Comparison of ENCODE assay signal across 13 mouse cellular contexts in the genomic region with DNA sequence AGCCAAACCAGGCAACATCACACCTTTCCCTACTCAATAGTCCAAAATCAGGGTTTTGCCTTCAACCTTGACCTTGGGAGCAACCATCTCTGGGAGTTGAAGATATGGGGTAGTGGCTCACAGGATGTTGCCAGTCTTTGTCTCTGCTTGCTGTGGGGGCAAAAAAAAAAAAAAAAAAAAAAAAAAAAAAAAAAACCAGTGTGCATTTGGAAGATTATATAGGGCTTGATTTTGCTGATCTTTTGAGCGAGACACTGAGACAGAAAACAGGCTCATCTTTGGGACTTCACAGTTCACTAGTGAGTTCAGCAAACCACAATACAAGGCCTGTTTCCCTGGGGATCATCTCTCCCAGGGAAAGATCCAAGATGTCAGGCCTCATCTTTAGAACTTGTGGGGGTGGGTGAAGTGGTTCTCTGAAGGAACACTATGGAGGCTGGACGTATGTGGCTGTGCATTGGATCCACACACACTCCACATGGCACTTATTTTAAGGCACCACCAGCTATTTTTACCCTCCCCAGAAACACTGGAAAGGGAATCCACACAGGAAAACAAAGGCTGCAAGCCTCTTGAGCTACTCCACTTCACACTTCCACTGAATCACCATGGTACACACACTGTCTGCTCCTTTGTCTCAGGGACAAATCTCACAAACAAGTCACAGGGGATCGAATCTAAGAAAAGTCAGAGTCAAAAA.
DNase-seq lines count a peak whose midpoint lies in the region; ATAC-seq and TF ChIP-seq lines count a peak whose summit lies in the region.
"Had no signal": no experiment of that assay in that cellular context is flagged by ENCODE, and none has a peak within 500 bp of the region (broad histone marks: within the 10 kb centered on the region; RNA-seq: fewer than 3 reads in every experiment).

No protein-coding gene starts in this region.

- WGBS in heart, postnatal 0 days: 49% methylated on average over 3 of the region's 3 CpGs
- WGBS in lung, postnatal 0 days: 67% methylated on average over 3 of the region's 3 CpGs
- WGBS in embryonic facial prominence, embryonic 11.5 days: 70% methylated on average over 3 of the region's 3 CpGs
- 78% methylated on average over 3 of the region's 3 CpGs for WGBS in stomach, embryonic 15.5 days

- no peak overlapping the region for H3K9ac ChIP-seq in heart, postnatal 0 days (replicated peaks; ENCODE audit: low read depth, low read length)
- H3K9ac ChIP-seq in lung, postnatal 0 days (replicated peaks; ENCODE audit: low read depth): no peak overlapping the region
- no peak overlapping the region for H3K9ac ChIP-seq in embryonic facial prominence, embryonic 11.5 days (replicated peaks; ENCODE audit: low read length)
- no peak overlapping the region for H3K9ac ChIP-seq in stomach, embryonic 15.5 days

- no peak for TF ChIP-seq CTCF in heart, postnatal 0 days (IDR thresholded peaks at IDR 0.05; ENCODE audit: low read depth)
- TF ChIP-seq CTCF in lung, postnatal 0 days (IDR thresholded peaks at IDR 0.05): no peak

- intact Hi-C loops in heart, postnatal 10 days (cut with DNase I): loop anchor here (10.0 kb wide), 1 partner anchor 535 kb away; no protein-coding TSS in a partner anchor

- DNase-seq in heart, postnatal 0 days (ENCODE audit: low spot score): no peak
- DNase-seq in heart, postnatal 10 days: no peak
- no peak for DNase-seq in lung, postnatal 0 days (ENCODE audit: low spot score)
- DNase-seq in lung, postnatal 25 days (ENCODE audit: low spot score): no peak
- no peak for DNase-seq in embryonic facial prominence, embryonic 11.5 days (ENCODE audit: low spot score)
- no peak for DNase-seq in urinary bladder, adult 2 months (ENCODE audit: low spot score)
- DNase-seq: cerebellum, adult 9-10 months; gastrocnemius, postnatal 14 days; layer of hippocampus, adult 9-11 months had no signal

- no peaks in the 10 kb centered on the region for H3K27me3 ChIP-seq in heart, postnatal 0 days (ENCODE audit: control insufficient read depth, insufficient read depth, low read length)
- no peaks in the 10 kb centered on the region for H3K27me3 ChIP-seq in lung, postnatal 0 days (replicated peaks; ENCODE audit: insufficient read depth, low read length)
- no peaks in the 10 kb centered on the region for H3K27me3 ChIP-seq in embryonic facial prominence, embryonic 11.5 days (ENCODE audit: control insufficient read depth, insufficient read depth, low read length)
- no peaks in the 10 kb centered on the region for H3K27me3 ChIP-seq in stomach, embryonic 15.5 days (replicated peaks)
- H3K27me3 ChIP-seq: megakaryocyte, embryonic 14.5 days had no signal

- no peak for TF ChIP-seq EP300 in heart, postnatal 0 days (IDR thresholded peaks at IDR 0.05; ENCODE audit: low read depth)
- no peak for TF ChIP-seq EP300 in lung, postnatal 0 days (IDR thresholded peaks at IDR 0.05)

- no peak overlapping the region for H3K4me3 ChIP-seq in heart, postnatal 0 days (ENCODE audit: low read depth, low read length)
- H3K4me3 ChIP-seq in lung, postnatal 0 days (ENCODE audit: low read depth, low read length): no peak overlapping the region
- no peak overlapping the region for H3K4me3 ChIP-seq in embryonic facial prominence, embryonic 11.5 days (ENCODE audit: low read depth, low read length)
- H3K4me3 ChIP-seq in stomach, embryonic 15.5 days (replicated peaks): no peak overlapping the region

- no peak overlapping the region for H3K4me2 ChIP-seq in heart, postnatal 0 days (ENCODE audit: low read depth, low read length)
- H3K4me2 ChIP-seq in lung, postnatal 0 days (replicated peaks; ENCODE audit: low read depth, low read length): no peak overlapping the region
- H3K4me2 ChIP-seq in embryonic facial prominence, embryonic 11.5 days (ENCODE audit: low read depth, low read length): no peak overlapping the region
- H3K4me2 ChIP-seq in stomach, embryonic 15.5 days: no peak overlapping the region
- H3K4me2 ChIP-seq: liver, embryonic 11.5 days had no signal

- no peaks in the 10 kb centered on the region for H3K9me3 ChIP-seq in heart, postnatal 0 days (replicated peaks; ENCODE audit: control insufficient read depth, low read length)
- no peaks in the 10 kb centered on the region for H3K9me3 ChIP-seq in lung, postnatal 0 days (ENCODE audit: low read length)
- H3K9me3 ChIP-seq in embryonic facial prominence, embryonic 11.5 days (replicated peaks; ENCODE audit: control insufficient read depth, low read length): no peaks in the 10 kb centered on the region
- H3K9me3 ChIP-seq in stomach, embryonic 15.5 days: no peaks in the 10 kb centered on the region
- H3K9me3 ChIP-seq: megakaryocyte, embryonic 14.5 days had no signal

- peaks cover 68% of the 10 kb centered on the region for H3K4me1 ChIP-seq in heart, postnatal 0 days (ENCODE audit: control insufficient read depth, insufficient read depth)
- peaks cover 57% of the 10 kb centered on the region for H3K4me1 ChIP-seq in lung, postnatal 0 days (ENCODE audit: insufficient read depth, low read depth, low read length)
- H3K4me1 ChIP-seq in embryonic facial prominence, embryonic 11.5 days (ENCODE audit: control insufficient read depth, insufficient read depth, low read length): peaks cover 18% of the 10 kb centered on the region
- H3K4me1 ChIP-seq in stomach, embryonic 15.5 days: peaks cover 48% of the 10 kb centered on the region

- ATAC-seq in heart, postnatal 0 days (ENCODE audit: insufficient read depth, low read depth): no peak
- no peak for ATAC-seq in lung, postnatal 0 days
- ATAC-seq in embryonic facial prominence, embryonic 11.5 days (replicated peaks; ENCODE audit: insufficient number of reproducible peaks, low FRiP score, low TSS enrichment, low read depth): no peak
- ATAC-seq in stomach, embryonic 15.5 days (ENCODE audit: insufficient read depth, low FRiP score, low read depth): no peak
- ATAC-seq: hindbrain, postnatal 0 days had no signal

- peak overlapping the region; percentile 68 for H3K27ac ChIP-seq in heart, postnatal 0 days (ENCODE audit: low read depth)
- peak overlapping the region; percentile 80 for H3K27ac ChIP-seq in lung, postnatal 0 days (ENCODE audit: low read length)
- 0 out of 2 replicates have a peak overlapping the region, but pooled peaks have one; percentile 2 for H3K27ac ChIP-seq in embryonic facial prominence, embryonic 11.5 days (replicated peaks; ENCODE audit: low read depth, low read length)
- H3K27ac ChIP-seq in stomach, embryonic 15.5 days: 0 out of 2 replicates have a peak overlapping the region, but pooled peaks have one; percentile 79
- H3K27ac ChIP-seq: hindbrain, postnatal 0 days had no signal

- 0 out of 2 replicates have a peak, but pooled peaks cover 4% of the 10 kb centered on the region for H3K36me3 ChIP-seq in heart, postnatal 0 days (replicated peaks; ENCODE audit: control insufficient read depth, insufficient read depth, low read length)
- no peaks in the 10 kb centered on the region for H3K36me3 ChIP-seq in lung, postnatal 0 days (ENCODE audit: insufficient read depth, low read length)
- no peaks in the 10 kb centered on the region for H3K36me3 ChIP-seq in embryonic facial prominence, embryonic 11.5 days (replicated peaks; ENCODE audit: control insufficient read depth, insufficient read depth, low read depth, low read length)
- H3K36me3 ChIP-seq in stomach, embryonic 15.5 days: no peaks in the 10 kb centered on the region

Comparison
In these comparisons a context has a peak if more than half of its experiments do, and no peak if none do; other contexts are left out.
1. H3K27ac ChIP-seq: peak in every context shown above with its lines; median percentile 80 in lung, postnatal 0 days; 79 in stomach, embryonic 15.5 days; 68 in heart, postnatal 0 days; 2 in embryonic facial prominence, embryonic 11.5 days.